In the genomic region with DNA sequence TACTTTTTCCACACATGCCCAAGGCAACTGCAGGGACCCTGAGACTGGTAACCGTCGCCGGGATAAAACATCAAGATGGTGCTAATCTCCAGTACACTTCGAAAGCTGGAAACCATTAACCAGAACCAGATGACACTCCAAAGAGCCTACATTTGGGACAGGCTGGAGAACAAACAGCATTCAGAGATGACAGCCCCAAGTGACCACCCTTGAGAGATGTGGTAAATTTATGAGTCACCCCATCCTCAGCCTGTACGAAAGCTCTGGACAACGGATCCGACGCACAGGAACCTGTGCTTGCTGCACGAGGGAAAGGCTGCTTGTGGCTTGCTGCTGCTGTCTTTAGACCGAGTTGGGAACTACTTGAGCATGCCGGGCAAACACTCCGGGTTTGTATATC, we compare ENCODE assay signal across 10 mouse cellular contexts. TPM values are rescaled to one million over a fixed set of nuclear protein-coding genes. Genes with fewer than 3 reads are reported as not detected.
DNase-seq lines count a peak whose midpoint lies in the region; ATAC-seq and TF ChIP-seq lines count a peak whose summit lies in the region.
"Had no signal": no experiment of that assay in that cellular context is flagged by ENCODE, and none has a peak within 500 bp of the region (broad histone marks: within the 10 kb centered on the region; RNA-seq: fewer than 3 reads in every experiment).

No protein-coding gene starts in this region.

- peaks cover 46% of the 10 kb centered on the region for H3K4me1 ChIP-seq in heart, embryonic 15.5 days (replicated peaks)
- peaks cover 74% of the 10 kb centered on the region for H3K4me1 ChIP-seq in E14TG2a.4 (replicated peaks; ENCODE audit: low read depth, low read length)
- peaks cover 17% of the 10 kb centered on the region for H3K4me1 ChIP-seq in embryonic fibroblast, embryonic 13.5 days (ENCODE audit: control insufficient read depth, insufficient read depth, low read length)
- peaks cover 39% of the 10 kb centered on the region for H3K4me1 ChIP-seq in midbrain, embryonic 13.5 days (replicated peaks)

- H3K9me3 ChIP-seq in heart, embryonic 15.5 days (replicated peaks) = no peaks in the 10 kb centered on the region
- no peaks in the 10 kb centered on the region for H3K9me3 ChIP-seq in E14TG2a.4 (ENCODE audit: low read length)
- H3K9me3 ChIP-seq in midbrain, embryonic 13.5 days = no peaks in the 10 kb centered on the region
- H3K9me3 ChIP-seq: G1E had no signal

- H3K4me2 ChIP-seq in heart, embryonic 15.5 days = peak overlapping the region; percentile 53
- peak overlapping the region; percentile 34; the same call in 1 of the 2 replicates for H3K4me2 ChIP-seq in midbrain, embryonic 13.5 days (replicated peaks)

- H3K9ac ChIP-seq in heart, embryonic 15.5 days = peak overlapping the region; percentile 20; the same call in 1 of the 2 replicates
- 0 out of 2 replicates have a peak overlapping the region, but pooled peaks have one; percentile 39 for H3K9ac ChIP-seq in midbrain, embryonic 13.5 days (replicated peaks)

- H3K27ac ChIP-seq in heart, embryonic 15.5 days = peak overlapping the region; percentile 92
- peak overlapping the region; percentile 98 for H3K27ac ChIP-seq in embryonic fibroblast, embryonic 13.5 days (ENCODE audit: insufficient read depth, low read length)
- peak overlapping the region; percentile 54 for H3K27ac ChIP-seq in midbrain, embryonic 13.5 days

- TF ChIP-seq POLR2A in embryonic fibroblast, embryonic 13.5 days (IDR thresholded peaks at IDR 0.05; ENCODE audit: low read depth, low read length) = 0 out of 2 replicates have a peak, but pooled peaks have one; percentile 25

- H3K4me3 ChIP-seq in heart, embryonic 15.5 days = peak overlapping the region; percentile 14; the same call in 1 of the 2 replicates
- peak overlapping the region; percentile 41; the same call in 1 of the 2 replicates for H3K4me3 ChIP-seq in E14TG2a.4 (replicated peaks; ENCODE audit: low read length)
- H3K4me3 ChIP-seq in embryonic fibroblast, embryonic 13.5 days (ENCODE audit: insufficient read depth, low read length) = no peak overlapping the region
- no peak overlapping the region for H3K4me3 ChIP-seq in midbrain, embryonic 13.5 days (replicated peaks)

- ATAC-seq in heart, embryonic 15.5 days (replicated peaks; ENCODE audit: insufficient number of reproducible peaks, insufficient read depth, low FRiP score, low read depth) = no peak
- ATAC-seq in midbrain, embryonic 13.5 days = no peak

- WGBS in heart, embryonic 15.5 days = 32% methylated on average over 12 of the region's 12 CpGs
- 72% methylated on average over 12 of the region's 12 CpGs for WGBS in midbrain, embryonic 13.5 days

- H3K27me3 ChIP-seq in heart, embryonic 15.5 days = no peaks in the 10 kb centered on the region
- no peaks in the 10 kb centered on the region for H3K27me3 ChIP-seq in E14TG2a.4 (ENCODE audit: insufficient read depth, low read length)
- no peaks in the 10 kb centered on the region for H3K27me3 ChIP-seq in midbrain, embryonic 13.5 days

- DNase-seq in heart, postnatal 14 days = no peak
- no peak for DNase-seq in urinary bladder, adult 18-20 months (ENCODE audit: low spot score in 2 of 2)
- no peak for DNase-seq in thymus, adult 18-20 months
- no peak for DNase-seq in T-cell, adult 2 months (ENCODE audit: low spot score)
- DNase-seq: cerebellum, adult 11-12 months had no signal

- no peak for TF ChIP-seq CTCF in E14TG2a.4 (conservative IDR thresholded peaks at IDR 0.05; ENCODE audit: low read length)
- TF ChIP-seq CTCF in embryonic fibroblast, embryonic 13.5 days (IDR thresholded peaks at IDR 0.05; ENCODE audit: borderline replicate concordance, insufficient read depth, low read length) = no peak

- H3K36me3 ChIP-seq in heart, embryonic 15.5 days = no peaks in the 10 kb centered on the region
- H3K36me3 ChIP-seq in E14TG2a.4 (ENCODE audit: insufficient read depth, low read length) = peaks cover 14% of the 10 kb centered on the region; the same call in 1 of the 2 replicates
- no peaks in the 10 kb centered on the region for H3K36me3 ChIP-seq in midbrain, embryonic 13.5 days

- intact Hi-C loops in heart, postnatal 14 days (cut with DNase I) = no loop called here

RNA-seq across cellular contexts. Expression of gene Limk2, which starts 34.2 kb away (rescaled TPM):
- 42.3 and 54.6 TPM in 2 replicates for polyA plus RNA-seq in heart, embryonic 15.5 days (2015; fragmentation: Nextera tagmentation; extraction: Ambion mirVana)
- total RNA-seq in heart, postnatal 14 days (2021) = 10 to 100 TPM; 21.6 to 24.9 TPM
- polyA plus RNA-seq in embryonic fibroblast, embryonic 13.5 days (2011; ENCODE audit: insufficient read length, low read depth, missing spikeins) = 58.3 and 68.6 TPM in 2 replicates
- polyA plus RNA-seq in midbrain, embryonic 13.5 days (2015; fragmentation: Nextera tagmentation; extraction: Ambion mirVana) = 134 and 138 TPM in 2 replicates

RNA-seq across cellular contexts. Expression of gene Pik3ip1, which starts 44.5 kb away (rescaled TPM):
- polyA plus RNA-seq in heart, embryonic 15.5 days (2015; fragmentation: Nextera tagmentation; extraction: Ambion mirVana) = 35.1 and 36.1 TPM in 2 replicates
- 10 to 100 TPM; 34.0 to 39.8 TPM for total RNA-seq in heart, postnatal 14 days (2021)
- 21.1 and 22.8 TPM in 2 replicates for polyA plus RNA-seq in embryonic fibroblast, embryonic 13.5 days (2011; ENCODE audit: insufficient read length, low read depth, missing spikeins)
- polyA plus RNA-seq in midbrain, embryonic 13.5 days (2015; fragmentation: Nextera tagmentation; extraction: Ambion mirVana) = 24.2 and 25.1 TPM in 2 replicates

Comparison
In these comparisons a context has a peak if more than half of its experiments do, and no peak if none do; other contexts are left out.
1. H3K4me3 ChIP-seq: peak in heart, embryonic 15.5 days (single experiment) and E14TG2a.4 (single experiment); none in embryonic fibroblast, embryonic 13.5 days (single experiment) and midbrain, embryonic 13.5 days (single experiment).
2. Peak in every context shown above with its lines, with median percentiles within 50 percentile points of each other: H3K27ac ChIP-seq.